24 mouse cellular contexts compared by ENCODE assay signal in the genomic region with DNA sequence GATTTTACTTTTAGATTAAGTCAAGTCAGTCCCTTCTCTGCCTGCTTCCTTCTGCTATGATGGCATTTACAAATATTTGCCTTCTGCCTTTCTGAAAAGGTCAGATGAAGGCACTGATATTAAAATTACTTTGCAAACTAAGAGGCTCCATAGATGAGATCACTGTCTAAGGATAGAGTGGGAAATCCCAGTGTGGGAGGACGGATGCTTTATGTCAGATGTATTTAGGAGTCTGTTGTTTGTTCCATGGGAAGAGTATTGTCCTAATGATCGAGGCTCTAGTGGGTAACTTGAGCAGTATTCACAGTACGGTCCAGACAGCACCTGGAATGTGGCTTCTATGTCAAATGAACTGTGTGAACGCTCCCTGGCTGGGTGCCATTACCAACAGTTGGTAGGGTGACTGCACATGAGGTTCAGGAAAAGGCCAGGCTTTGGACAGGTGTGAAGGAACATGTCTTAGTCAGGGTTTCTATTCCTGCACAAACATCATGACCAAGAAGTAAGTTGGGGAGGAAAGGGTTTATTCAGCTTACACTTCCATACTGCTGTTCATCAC. TPM values are rescaled to one million over a fixed set of nuclear protein-coding genes. Genes with fewer than 3 reads are reported as not detected.
DNase-seq lines count a peak whose midpoint lies in the region; ATAC-seq and TF ChIP-seq lines count a peak whose summit lies in the region.
"Had no signal": no experiment of that assay in that cellular context is flagged by ENCODE, and none has a peak within 500 bp of the region (broad histone marks: within the 10 kb centered on the region; RNA-seq: fewer than 3 reads in every experiment).

No protein-coding gene starts in this region.

- 47% methylated on average over 4 of the region's 4 CpGs for WGBS in embryonic facial prominence, embryonic 14.5 days
- WGBS in embryonic facial prominence, embryonic 10.5 days: 74% methylated on average over 4 of the region's 4 CpGs
- 34% methylated on average over 4 of the region's 4 CpGs for WGBS in kidney, postnatal 0 days
- 77% methylated on average over 4 of the region's 4 CpGs for WGBS in neural tube, embryonic 15.5 days

- no peak overlapping the region for H3K4me3 ChIP-seq in embryonic facial prominence, embryonic 14.5 days (ENCODE audit: low read depth, low read length)
- no peak overlapping the region for H3K4me3 ChIP-seq in embryonic facial prominence, embryonic 10.5 days
- H3K4me3 ChIP-seq in kidney, postnatal 0 days (replicated peaks; ENCODE audit: low read depth, low read length): no peak overlapping the region
- no peak overlapping the region for H3K4me3 ChIP-seq in neural tube, embryonic 15.5 days (replicated peaks)
- H3K4me3 ChIP-seq: embryonic facial prominence, embryonic 15.5 days; forebrain, embryonic 12.5 days; neural tube, embryonic 13.5 days had no signal

- H3K4me2 ChIP-seq in embryonic facial prominence, embryonic 14.5 days (ENCODE audit: low read depth, low read length): no peak overlapping the region
- no peak overlapping the region for H3K4me2 ChIP-seq in kidney, postnatal 0 days (ENCODE audit: low read length)
- no peak overlapping the region for H3K4me2 ChIP-seq in neural tube, embryonic 15.5 days
- H3K4me2 ChIP-seq: embryonic facial prominence, embryonic 15.5 days; forebrain, embryonic 12.5 days; heart, embryonic 11.5 days; neural tube, embryonic 13.5 days had no signal

- H3K27ac ChIP-seq in embryonic facial prominence, embryonic 14.5 days (replicated peaks; ENCODE audit: low read depth, low read length): no peak overlapping the region
- no peak overlapping the region for H3K27ac ChIP-seq in embryonic facial prominence, embryonic 10.5 days (replicated peaks)
- H3K27ac ChIP-seq in kidney, postnatal 0 days: no peak overlapping the region
- H3K27ac ChIP-seq in neural tube, embryonic 15.5 days (replicated peaks): no peak overlapping the region
- H3K27ac ChIP-seq: embryonic facial prominence, embryonic 15.5 days; forebrain, embryonic 12.5 days; liver, embryonic 14.5 days; neural tube, embryonic 13.5 days had no signal

- no peaks in the 10 kb centered on the region; the same call in 1 of the 2 replicates for H3K4me1 ChIP-seq in embryonic facial prominence, embryonic 14.5 days (ENCODE audit: control insufficient read depth, insufficient read depth, low read length)
- no peaks in the 10 kb centered on the region for H3K4me1 ChIP-seq in embryonic facial prominence, embryonic 10.5 days
- H3K4me1 ChIP-seq in kidney, postnatal 0 days (replicated peaks; ENCODE audit: insufficient read depth, low read length): no peaks in the 10 kb centered on the region
- no peaks in the 10 kb centered on the region for H3K4me1 ChIP-seq in neural tube, embryonic 15.5 days
- H3K4me1 ChIP-seq: embryonic facial prominence, embryonic 15.5 days; forebrain, embryonic 12.5 days; neural tube, embryonic 13.5 days had no signal

- TF ChIP-seq CTCF in kidney, postnatal 0 days (IDR thresholded peaks at IDR 0.05; ENCODE audit: low read depth): no peak

- no peaks in the 10 kb centered on the region for H3K27me3 ChIP-seq in embryonic facial prominence, embryonic 14.5 days (replicated peaks; ENCODE audit: control insufficient read depth, insufficient read depth, low read length)
- H3K27me3 ChIP-seq in embryonic facial prominence, embryonic 10.5 days (replicated peaks; ENCODE audit: low read depth, poor library complexity, severe bottlenecking): no peaks in the 10 kb centered on the region
- H3K27me3 ChIP-seq in kidney, postnatal 0 days (ENCODE audit: insufficient read depth, low read length): no peaks in the 10 kb centered on the region
- no peaks in the 10 kb centered on the region for H3K27me3 ChIP-seq in neural tube, embryonic 15.5 days (replicated peaks)
- H3K27me3 ChIP-seq: embryonic facial prominence, embryonic 15.5 days; forebrain, embryonic 12.5 days; neural tube, embryonic 13.5 days had no signal

- H3K9ac ChIP-seq in embryonic facial prominence, embryonic 14.5 days (ENCODE audit: low read depth, low read length): no peak overlapping the region
- H3K9ac ChIP-seq in kidney, postnatal 0 days (ENCODE audit: low read depth, low read length): no peak overlapping the region
- no peak overlapping the region for H3K9ac ChIP-seq in neural tube, embryonic 15.5 days (replicated peaks)
- H3K9ac ChIP-seq: embryonic facial prominence, embryonic 15.5 days; forebrain, embryonic 12.5 days; liver, embryonic 14.5 days; neural tube, embryonic 13.5 days had no signal

- DNase-seq in embryonic facial prominence, embryonic 14.5 days (ENCODE audit: low spot score): peak; percentile 57
- no peak for DNase-seq in embryonic facial prominence, embryonic 10.5 days (ENCODE audit: low spot score)
- peak; percentile 76 for DNase-seq in kidney, adult 11 months
- DNase-seq in kidney, postnatal 0 days (ENCODE audit: low spot score): peak; percentile 82
- no peak for DNase-seq in right cerebral cortex, postnatal 4 days
- DNase-seq in left cerebral cortex, adult 8-10 months (ENCODE audit: low spot score in 2 of 2): no peak
- DNase-seq: cerebellum, adult 18-20 months; heart, postnatal 14 days; layer of hippocampus, postnatal 36 days; left cerebral cortex, postnatal 4 days; lung, postnatal 10 days; right cerebral cortex, postnatal 14 days had no signal

- H3K9me3 ChIP-seq in embryonic facial prominence, embryonic 14.5 days (ENCODE audit: control insufficient read depth, low read length): no peaks in the 10 kb centered on the region
- H3K9me3 ChIP-seq in embryonic facial prominence, embryonic 10.5 days: no peaks in the 10 kb centered on the region
- H3K9me3 ChIP-seq in kidney, postnatal 0 days (replicated peaks; ENCODE audit: low read length): no peaks in the 10 kb centered on the region
- no peaks in the 10 kb centered on the region for H3K9me3 ChIP-seq in neural tube, embryonic 15.5 days (replicated peaks)
- H3K9me3 ChIP-seq: embryonic facial prominence, embryonic 15.5 days; forebrain, embryonic 12.5 days; neural tube, embryonic 13.5 days had no signal

- H3K36me3 ChIP-seq in embryonic facial prominence, embryonic 14.5 days (ENCODE audit: control insufficient read depth, insufficient read depth, low read length): no peaks in the 10 kb centered on the region
- H3K36me3 ChIP-seq in embryonic facial prominence, embryonic 10.5 days (replicated peaks): no peaks in the 10 kb centered on the region
- no peaks in the 10 kb centered on the region for H3K36me3 ChIP-seq in kidney, postnatal 0 days (ENCODE audit: insufficient read depth, low read length)
- no peaks in the 10 kb centered on the region for H3K36me3 ChIP-seq in neural tube, embryonic 15.5 days
- H3K36me3 ChIP-seq: embryonic facial prominence, embryonic 15.5 days; forebrain, embryonic 12.5 days; neural tube, embryonic 13.5 days had no signal

- ATAC-seq in embryonic facial prominence, embryonic 14.5 days (ENCODE audit: low read depth): peak; percentile 44; the same call in 1 of the 2 replicates
- ATAC-seq in CD4-positive, CD25-positive, alpha-beta regulatory T cell, adult 4 months: peak; percentile 13
- peak; percentile 91 for ATAC-seq in kidney, postnatal 0 days (replicated peaks; ENCODE audit: low FRiP score, low read depth)
- ATAC-seq in neural tube, embryonic 15.5 days (ENCODE audit: low FRiP score): no peak
- ATAC-seq: hindbrain, embryonic 16.5 days had no signal

RNA-seq across cellular contexts. Expression of a gene that starts 9.9 kb away (rescaled TPM):
- 0.24 and 0.43 TPM in 2 replicates for polyA plus RNA-seq in embryonic facial prominence, embryonic 14.5 days (2014; fragmentation: Nextera tagmentation; extraction: Ambion mirVana)
- not detected in 2 replicates for polyA plus RNA-seq in embryonic facial prominence, embryonic 10.5 days (2016; fragmentation: Nextera tagmentation; extraction: Ambion mirVana)
- polyA plus RNA-seq in CD4-positive, CD25-positive, alpha-beta regulatory T cell, adult 4 months (2017; shearing (Covaris generic)): 10 to 100 TPM; 18.8 to 20.0 TPM
- polyA plus RNA-seq in kidney, postnatal 0 days (2015; fragmentation: Nextera tagmentation; extraction: Ambion mirVana): 3.8 and 4.1 TPM in 2 replicates
- 1 to 10 TPM; 1.6 to 4.4 (median 1.6) TPM for total RNA-seq in left cerebral cortex, adult 8-10 months (2022)
- 0.09 and 0.75 TPM in 2 replicates for polyA plus RNA-seq in neural tube, embryonic 15.5 days (2015; fragmentation: Nextera tagmentation; extraction: Ambion mirVana)
- polyA plus RNA-seq: forebrain, embryonic 12.5 days; heart, embryonic 11.5 days; neural tube, embryonic 13.5 days had no signal

RNA-seq across cellular contexts. Expression of a gene that starts 44.4 kb away (rescaled TPM):
- polyA plus RNA-seq in embryonic facial prominence, embryonic 14.5 days (2014; fragmentation: Nextera tagmentation; extraction: Ambion mirVana): not detected in 2 replicates
- polyA plus RNA-seq in embryonic facial prominence, embryonic 10.5 days (2016; fragmentation: Nextera tagmentation; extraction: Ambion mirVana): not detected in 2 replicates
- not detected for polyA plus RNA-seq in CD4-positive, CD25-positive, alpha-beta regulatory T cell, adult 4 months (2017; shearing (Covaris generic))
- not detected in 2 replicates for polyA plus RNA-seq in kidney, postnatal 0 days (2015; fragmentation: Nextera tagmentation; extraction: Ambion mirVana)
- total RNA-seq in left cerebral cortex, adult 8-10 months (2022): under 1 TPM in 2 of 4 experiments, not detected in 2; 0.16 to 0.24 TPM
- polyA plus RNA-seq in neural tube, embryonic 15.5 days (2015; fragmentation: Nextera tagmentation; extraction: Ambion mirVana): 1.7 and 2.2 TPM in 2 replicates
- total RNA-seq: gastrocnemius, postnatal 4 days; heart, postnatal 14 days; megakaryocyte-erythroid progenitor cell, adult 5-6 weeks had no signal
- polyA plus RNA-seq: embryonic facial prominence, embryonic 15.5 days; forebrain, embryonic 12.5 days; heart, embryonic 11.5 days; large intestine, adult 2 months; liver, embryonic 14.5 days; stomach, embryonic 16.5 days had no signal

Comparison
In these comparisons a context has a peak if more than half of its experiments do, and no peak if none do; other contexts are left out.
1. DNase-seq: peak in embryonic facial prominence, embryonic 14.5 days (single experiment), kidney, adult 11 months (single experiment) and kidney, postnatal 0 days (single experiment); none in embryonic facial prominence, embryonic 10.5 days (single experiment), right cerebral cortex, postnatal 4 days (single experiment) and left cerebral cortex, adult 8-10 months (0 of 2).